Mouse (Mus musculus) CH12.LX (cell line): ENCODE results near the gene Col4a6. TPM values are rescaled to one million over a fixed set of nuclear protein-coding genes. Genes with fewer than 3 reads are reported as not detected.
A peak's percentile ranks its signal among the peaks of the same experiment; 100 is the strongest.

Experiments
- DNase-seq: peaks from one replicate; pipeline ENCODE4 v3.0.0-alpha.2; 2013; ENCODE audit errors: extremely low read depth
- H3K27ac ChIP-seq: 2 replicates; pipeline ENCODE4 v1.5.1; 2012; ENCODE audit warnings: low read depth, mild to moderate bottlenecking, control low read depth, moderate library complexity; ENCODE audit not compliant: insufficient read depth
- H3K27me3 ChIP-seq: replicated peaks from 2 replicates; pipeline ENCODE3; 2012; ENCODE audit warnings: inconsistent platforms
- H3K36me3 ChIP-seq, 2 experiments: replicated peaks in 1 of 2; 2 replicates each; pipeline versions ENCODE3 to v1.6.1; 2012; ENCODE audit warnings: inconsistent platforms in 1 of 2, low read length in 1 of 2, mild to moderate bottlenecking in 1 of 2, mixed read lengths in 1 of 2, moderate library complexity in 1 of 2; ENCODE audit not compliant: control insufficient read depth in 1 of 2, insufficient read depth in 1 of 2
- H3K4me1 ChIP-seq, 2 experiments: 2 replicates each; pipeline ENCODE4 v1.6.1; 2012; ENCODE audit warnings: inconsistent platforms in 1 of 2, moderate library complexity in 1 of 2; ENCODE audit not compliant: insufficient read depth in 2 of 2, control insufficient read depth in 1 of 2
- H3K4me2 ChIP-seq: 2 replicates; pipeline ENCODE4 v1.6.1; 2012; ENCODE audit warnings: low read depth, mild to moderate bottlenecking, control low read depth; ENCODE audit not compliant: poor library complexity, insufficient read depth, severe bottlenecking
- H3K4me3 ChIP-seq, 3 experiments: fragments of 150-350 bp in 1 of 3; sonication (generic) in 1 of 3; replicated peaks in 1 of 3; 2 replicates each; pipeline versions ENCODE3 to v1.5.1; 2011 to 2012; ENCODE audit warnings: low read depth in 2 of 3, low read length in 2 of 3, mild to moderate bottlenecking in 2 of 3, moderate library complexity in 2 of 3, control low read depth in 1 of 3, improper control_type of control experiment in 1 of 3, inconsistent platforms in 1 of 3, mixed read lengths in 1 of 3; ENCODE audit not compliant: poor library complexity in 1 of 3
- H3K79me2 ChIP-seq: replicated peaks from 2 replicates; pipeline ENCODE4 v1.6.1; 2012; ENCODE audit warnings: mild to moderate bottlenecking, moderate library complexity; ENCODE audit not compliant: control insufficient read depth, poor library complexity, insufficient read depth, severe bottlenecking; ENCODE audit errors: extremely low read depth
- H3K9ac ChIP-seq: 2 replicates; pipeline ENCODE4 v1.6.1; 2012; ENCODE audit warnings: low read depth, mild to moderate bottlenecking, control low read depth, moderate library complexity; ENCODE audit not compliant: insufficient read depth
- H3K9me3 ChIP-seq: replicated peaks from 2 replicates; pipeline ENCODE3; 2012; ENCODE audit warnings: low read length, inconsistent platforms, mixed read lengths
- BHLHE40 ChIP-seq: IDR thresholded peaks from 2 replicates; pipeline ENCODE4 v1.6.1; 2011; ENCODE audit warnings: mild to moderate bottlenecking, low read depth, low read length, improper control_type of control experiment
- CHD1 ChIP-seq: IDR thresholded peaks from 2 replicates; pipeline ENCODE4 v1.6.1; 2012; ENCODE audit warnings: low read depth, low read length, improper control_type of control experiment, inconsistent platforms
- CTCF ChIP-seq, 2 experiments: IDR thresholded peaks in 1 of 2; conservative IDR thresholded peaks in 1 of 2; 2 replicates each; pipeline ENCODE4 v1.5.1; 2011 to 2012; ENCODE audit warnings: low read depth in 2 of 2, low read length in 2 of 2, improper control_type of control experiment in 1 of 2, inconsistent platforms in 1 of 2, mild to moderate bottlenecking in 1 of 2, moderate library complexity in 1 of 2
- ELF1 ChIP-seq: IDR thresholded peaks from 2 replicates; pipeline ENCODE4 v1.6.1; 2014; ENCODE audit warnings: low read depth, mild to moderate bottlenecking, inconsistent platforms, low read length, improper control_type of control experiment
- ETS1 ChIP-seq: conservative IDR thresholded peaks from 2 replicates; pipeline ENCODE4 v1.6.1; 2012; ENCODE audit warnings: low read depth, mild to moderate bottlenecking, inconsistent platforms, low read length, improper control_type of control experiment, moderate library complexity
- GABPA ChIP-seq: IDR thresholded peaks from 2 replicates; pipeline ENCODE4 v1.6.1; 2012; ENCODE audit warnings: low read depth, low read length, improper control_type of control experiment, inconsistent platforms; ENCODE audit not compliant: insufficient replicate concordance
- HCFC1 ChIP-seq: IDR thresholded peaks from 2 replicates; pipeline ENCODE4 v1.6.1; 2012; ENCODE audit warnings: low read depth, mild to moderate bottlenecking, inconsistent platforms, low read length, improper control_type of control experiment
- IRF4 ChIP-seq: IDR thresholded peaks from 2 replicates; pipeline ENCODE4 v1.6.1; 2014; ENCODE audit warnings: low read depth, mild to moderate bottlenecking, inconsistent platforms, low read length, improper control_type of control experiment
- JUN ChIP-seq: IDR thresholded peaks from 2 replicates; pipeline ENCODE4 v1.6.1; 2011; ENCODE audit warnings: low read depth, mild to moderate bottlenecking, low read length, improper control_type of control experiment, moderate library complexity; ENCODE audit not compliant: insufficient read depth
- JUND ChIP-seq: conservative IDR thresholded peaks from 2 replicates; pipeline ENCODE4 v1.6.1; 2011; ENCODE audit warnings: low read depth, low read length, improper control_type of control experiment
- KAT2A ChIP-seq: IDR thresholded peaks from 2 replicates; pipeline ENCODE4 v1.6.1; 2012; ENCODE audit warnings: low read length, improper control_type of control experiment, inconsistent platforms; ENCODE audit not compliant: insufficient replicate concordance
- MAFK ChIP-seq: IDR thresholded peaks from 2 replicates; pipeline ENCODE4 v1.6.1; 2011; ENCODE audit warnings: low read length, improper control_type of control experiment; ENCODE audit not compliant: insufficient replicate concordance
- MAZ ChIP-seq: IDR thresholded peaks from 2 replicates; pipeline ENCODE4 v1.6.1; 2012; ENCODE audit warnings: low read depth, mild to moderate bottlenecking, inconsistent platforms, low read length, improper control_type of control experiment, moderate library complexity
- MEF2A ChIP-seq: IDR thresholded peaks from 2 replicates; pipeline ENCODE4 v1.6.1; 2014; ENCODE audit warnings: low read depth, mild to moderate bottlenecking, inconsistent platforms, low read length, improper control_type of control experiment, borderline replicate concordance
- NELFE ChIP-seq: IDR thresholded peaks from 2 replicates; pipeline ENCODE4 v1.6.1; 2011; ENCODE audit warnings: low read depth, low read length, improper control_type of control experiment
- PAX5 ChIP-seq: IDR thresholded peaks from 2 replicates; pipeline ENCODE4 v1.6.1; 2012; ENCODE audit warnings: low read length, inconsistent platforms, mixed read lengths
- POLR2A ChIP-seq: IDR thresholded peaks from 2 replicates; pipeline ENCODE4 v1.6.1; 2011; ENCODE audit warnings: low read depth, mild to moderate bottlenecking, improper control_type of control experiment, low read length
- POLR2AphosphoS2 ChIP-seq: IDR thresholded peaks from 2 replicates; pipeline ENCODE4 v1.6.1; 2011; ENCODE audit warnings: low read depth, low read length, improper control_type of control experiment
- RAD21 ChIP-seq: IDR thresholded peaks from 2 replicates; pipeline ENCODE4 v1.6.1; 2011; ENCODE audit warnings: low read depth, mild to moderate bottlenecking, low read length, improper control_type of control experiment, moderate library complexity
- SIN3A ChIP-seq: IDR thresholded peaks from 2 replicates; pipeline ENCODE4 v1.6.1; 2012; ENCODE audit warnings: low read length, improper control_type of control experiment, inconsistent platforms
- UBTF ChIP-seq: IDR thresholded peaks from 2 replicates; pipeline ENCODE4 v1.6.1; 2012; ENCODE audit warnings: low read depth, mild to moderate bottlenecking, inconsistent platforms, low read length, improper control_type of control experiment, moderate library complexity
- USF1 ChIP-seq: IDR thresholded peaks from 2 replicates; pipeline ENCODE4 v1.6.1; 2014; ENCODE audit warnings: low read depth, mild to moderate bottlenecking, inconsistent platforms, low read length, improper control_type of control experiment
- ZC3H11A ChIP-seq: IDR thresholded peaks from 2 replicates; pipeline ENCODE4 v1.6.1; 2012; ENCODE audit warnings: low read depth, mild to moderate bottlenecking, inconsistent platforms, low read length, improper control_type of control experiment
- ZMIZ1 ChIP-seq: IDR thresholded peaks from 2 replicates; pipeline ENCODE4 v1.6.1; 2012; ENCODE audit warnings: low read depth, mild to moderate bottlenecking, inconsistent platforms, low read length, improper control_type of control experiment
- ZNF384 ChIP-seq: IDR thresholded peaks from 2 replicates; pipeline ENCODE4 v1.6.1; 2012; ENCODE audit warnings: low read depth, low read length, improper control_type of control experiment, inconsistent platforms
- dilution Hi-C: fragments of 300-500 bp; cut with MboI; formaldehyde crosslinking; loops from 2 replicates; pipeline ENCODE4 v1.14.3; 2020; ENCODE audit warnings: low sequenced_read_pairs; ENCODE audit not compliant: extremely low pct_unique_long_range_greater_than_20kb, extremely low pct_ligation_motif_present
- in situ Hi-C: fragments of 300-500 bp; cut with MboI; formaldehyde crosslinking; loops from 3 replicates; pipeline ENCODE4 v1.14.3; 2019; ENCODE audit warnings: low sequenced_read_pairs, low pct_ligation_motif_present, low pct_unique_long_range_greater_than_20kb, mixed read lengths
- polyA plus RNA-seq: library from polyadenylated mRNA; unstranded; fragments of >175 nt; gene quantifications from 2 replicates; pipeline ENCODE4 v1.2.1, GENCODE M21; 2012; ENCODE audit warnings: low read depth; ENCODE audit not compliant: insufficient read length
- total RNA-seq, 2 experiments: library from RNA; depleted of rRNA; stranded (reverse); fragments of 300-350 nt in 1 of 2; fragments of >200 nt in 1 of 2; gene quantifications; 2 replicates each; pipeline ENCODE4 v1.2.3; 2012 to 2014

Gene Col4a6
- total and polyA plus RNA-seq, 3 experiments, result 0.07 to 0.13 TPM; not detected in 1

DNA sequence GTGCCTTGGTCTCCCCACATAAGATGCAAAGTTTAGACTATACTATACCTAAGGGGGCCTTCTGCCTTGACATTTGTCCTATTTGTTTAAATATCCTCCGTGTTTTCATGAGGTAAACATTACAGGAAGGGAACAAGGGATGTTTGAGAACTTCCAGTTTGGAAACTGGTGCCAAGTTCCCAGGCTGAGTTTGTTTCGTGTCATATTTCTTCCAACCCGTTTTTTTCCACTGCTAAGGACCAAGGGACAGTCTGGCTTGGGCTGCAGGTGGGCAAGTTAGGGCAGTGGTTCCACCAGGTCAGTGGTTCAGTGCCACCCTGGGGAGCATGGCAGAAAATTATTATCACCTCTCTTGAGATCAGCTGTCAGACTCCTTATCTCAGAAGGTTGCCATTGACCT lies 158.1 kb downstream of the Col4a6 start:
- no peak for DNase-seq
- dilution Hi-C loops (no loop called here), in situ Hi-C loops (no loop called here)
- H3K4me3 ChIP-seq, result no peak overlapping the region
- no peak overlapping the region for H3K27ac ChIP-seq
- H3K27me3 ChIP-seq, result no peaks in the 10 kb centered on the region
- H3K9ac ChIP-seq, result no peak overlapping the region
- no peaks in the 10 kb centered on the region for H3K79me2 ChIP-seq
- H3K4me1 ChIP-seq, result no peaks in the 10 kb centered on the region
- TF ChIP-seq JUND (no peak), ETS1 (no peak), MAZ (no peak), BHLHE40 (no peak), JUN (no peak), KAT2A (no peak), ZMIZ1 (no peak), UBTF (no peak), MEF2A (no peak), POLR2AphosphoS2 (no peak), USF1 (no peak), CTCF (conservative IDR thresholded peaks at IDR 0.05 in 1 of 2, IDR thresholded peaks at IDR 0.05 in 1 of 2; ENCODE audit: low read depth in 2 of 2, low read length in 2 of 2) (no peak), RAD21 (no peak), PAX5 (no peak), ELF1 (no peak), ZC3H11A (no peak), MAFK (no peak), ZNF384 (no peak)
- H3K9me3 ChIP-seq, result no peaks in the 10 kb centered on the region
- no peaks in the 10 kb centered on the region for H3K36me3 ChIP-seq
- H3K4me2 ChIP-seq, result no peak overlapping the region

- Histone ChIP-seq H3K27ac (no peak overlapping the region), H3K27me3 (no peaks in the 10 kb centered on the region), H3K4me2 (no peak overlapping the region), H3K36me3 (no peaks in the 10 kb centered on the region), H3K79me2 (no peaks in the 10 kb centered on the region), H3K4me1 (peaks cover 0 to 4% of the 10 kb centered on the region in 2 experiments; a peak in 1 of 4 replicates), H3K9ac (no peak overlapping the region), H3K9me3 (no peaks in the 10 kb centered on the region), H3K4me3 (no peak overlapping the region)
- peak; percentile 31 for DNase-seq
- dilution Hi-C loops, result no loop called here
- TF ChIP-seq POLR2A, result no peak
- TF ChIP-seq GABPA, result no peak
- no peak for TF ChIP-seq HCFC1
- no peak for TF ChIP-seq ELF1
- no peak for TF ChIP-seq NELFE
- TF ChIP-seq POLR2AphosphoS2, result no peak
- no peak for TF ChIP-seq PAX5
- TF ChIP-seq JUND, result no peak
- TF ChIP-seq IRF4, result no peak
- no peak for TF ChIP-seq CHD1
- TF ChIP-seq ZC3H11A, result no peak
- no peak for TF ChIP-seq KAT2A
- TF ChIP-seq CTCF (conservative IDR thresholded peaks at IDR 0.05 in 1 of 2, IDR thresholded peaks at IDR 0.05 in 1 of 2; ENCODE audit: low read depth in 2 of 2, low read length in 2 of 2), result no peak
- no peak for TF ChIP-seq SIN3A
- in situ Hi-C loops, result no loop called here
These were observed 181.0 kb downstream of the Col4a6 start for GRCm38 (mm10) chrX:141292702-141293462.
